Mouse (Mus musculus) liver, embryonic 14.5 days (tissue): ENCODE results near the gene Pum2.

Experiments
- CTCF ChIP-seq: IDR thresholded peaks from 2 replicates; pipeline ENCODE4 v1.5.1; 2016; ENCODE audit warnings: antibody characterized with exemption, low read depth, control low read depth
- EP300 ChIP-seq: IDR thresholded peaks from 2 replicates; pipeline ENCODE4 v1.6.1; 2016; ENCODE audit warnings: antibody characterized with exemption, low read depth

DNA sequence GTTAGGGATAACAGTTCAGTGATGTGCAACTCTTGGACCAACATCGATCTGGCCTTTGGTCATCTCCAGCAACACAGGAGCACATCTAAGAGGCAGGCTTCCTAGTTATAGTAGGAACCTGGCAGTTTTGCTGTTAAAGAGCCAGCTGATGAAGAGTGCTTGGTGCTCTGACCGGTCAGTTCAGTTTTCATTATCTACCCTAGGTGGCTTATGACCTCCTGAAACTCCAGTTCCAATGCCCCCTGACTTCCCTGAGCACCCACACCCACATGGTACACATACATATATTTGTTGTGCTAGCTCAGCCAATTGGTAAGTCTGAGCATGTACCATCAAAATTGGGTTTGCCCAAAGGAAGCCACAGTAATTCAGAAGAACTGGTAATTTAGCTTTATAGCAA is 79.7 kb downstream of the Pum2 start:
- TF ChIP-seq CTCF (no peak), EP300 (no peak)
